Mouse (Mus musculus) cerebellum, adult 18-20 months (tissue): ENCODE data around the gene Tas2r124.

ENCODE experiments used
- DNase-seq, 2 experiments: peaks; one replicate each; pipeline ENCODE4 v3.0.0; 2021

Tas2r124 gene

DNA sequence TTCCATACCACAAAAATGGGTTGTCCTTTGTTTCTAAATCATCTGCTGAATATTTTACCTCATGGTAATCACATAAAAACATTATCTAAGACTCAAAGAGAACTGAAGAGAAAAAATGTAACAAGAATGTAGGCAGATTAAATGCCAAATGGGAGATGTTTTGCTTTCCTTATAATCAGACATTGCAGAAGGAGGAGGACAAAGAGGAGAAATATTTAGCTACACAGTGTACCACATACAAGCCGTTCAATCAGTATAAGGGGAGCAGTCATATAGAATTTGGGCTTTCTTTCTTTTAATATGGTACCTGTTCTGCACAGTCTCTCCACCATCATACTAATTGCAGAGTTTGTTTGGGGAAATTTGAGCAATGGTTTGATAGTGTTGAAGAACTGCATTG lies at the start of gene Tas2r124:
Tas2r124 (plus strand) TSS at position 301 of the 400 bp plus-strand sequence.
- no peak for DNase-seq

DNA sequence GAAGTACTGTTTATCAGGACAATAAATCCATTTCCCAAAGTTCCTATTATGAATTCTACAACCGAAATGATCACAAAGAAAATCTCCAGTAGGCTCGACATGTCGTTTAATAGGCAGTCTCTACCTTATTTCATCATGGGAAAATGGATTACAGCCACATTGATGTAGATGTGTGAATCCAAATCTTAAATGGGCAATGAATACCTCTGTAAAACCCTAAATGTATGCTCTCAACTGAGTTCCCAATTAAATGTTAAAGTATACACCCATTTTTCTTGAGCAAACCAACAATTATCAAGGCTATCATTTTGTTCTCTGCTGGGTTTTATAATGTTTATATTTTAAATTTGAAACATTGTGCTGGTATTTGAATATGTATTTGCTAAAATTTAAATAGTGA lies 42.7 kb upstream of the Tas2r124 start, which contains the start of gene Tas2r122:
Tas2r122 (minus strand) TSS at position 101 of the 400 bp plus-strand sequence.
- DNase-seq, result no peak

DNA sequence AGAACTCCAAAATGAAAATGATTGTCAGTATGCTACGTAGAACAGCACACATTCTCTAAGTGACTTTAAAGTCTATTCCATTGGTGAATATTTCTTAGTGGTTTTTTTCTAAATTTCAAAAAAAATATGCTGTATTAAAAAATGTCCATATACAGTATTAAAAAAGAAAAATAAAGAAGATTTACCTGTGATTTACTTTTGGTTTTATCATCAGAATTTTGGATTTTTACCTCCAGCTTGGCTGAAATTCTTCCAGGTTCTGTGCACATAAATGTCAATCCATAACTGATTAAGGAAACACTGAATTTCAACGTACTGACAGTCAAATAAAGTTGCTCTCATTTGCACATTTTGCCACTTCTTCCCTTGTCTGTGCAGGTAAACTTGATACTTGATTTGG lies 16.6 kb upstream of the Tas2r124 start, which contains the start of gene Tas2r115:
Tas2r115 (minus strand) TSS at position 101 of the 400 bp plus-strand sequence.
- no peak for DNase-seq

DNA sequence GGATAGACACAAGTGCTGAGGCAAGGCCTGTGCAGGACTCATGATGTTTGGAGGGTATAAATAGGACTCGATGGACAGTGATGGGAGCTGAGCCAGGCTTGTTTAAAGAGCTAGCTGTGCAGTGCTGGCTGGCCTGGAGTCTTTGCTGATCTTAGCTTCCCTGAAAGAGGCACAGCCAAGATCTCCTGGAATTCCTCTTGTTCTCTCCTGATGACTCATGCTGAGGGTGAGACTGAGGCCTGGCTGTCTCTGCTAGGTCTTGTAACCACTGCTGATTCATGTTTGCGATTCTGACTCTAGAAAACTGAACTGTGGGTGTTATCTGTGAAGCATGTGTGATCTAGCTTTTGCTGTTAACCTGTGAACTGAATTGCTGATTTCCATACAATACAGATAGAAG lies 4.3 kb upstream of the Tas2r124 start:
- no peak for DNase-seq

DNA sequence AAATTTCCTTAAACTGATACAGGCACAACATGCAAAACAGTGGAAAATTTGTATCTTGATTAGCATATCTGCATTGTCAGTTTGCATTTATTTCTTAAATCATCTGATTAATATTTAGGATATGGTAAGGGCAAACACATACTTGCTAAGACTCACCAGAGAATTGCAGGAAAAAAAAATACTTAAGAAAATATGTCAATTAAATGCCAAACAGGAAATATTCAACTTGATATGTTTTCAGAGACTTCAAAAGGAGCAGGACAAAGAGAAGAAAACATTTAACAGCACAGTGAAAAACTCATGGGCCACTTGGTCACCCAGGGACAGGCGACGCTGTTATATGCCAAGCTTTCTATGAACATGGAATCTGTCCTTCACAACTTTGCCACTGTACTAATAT lies 7.3 kb downstream of the Tas2r124 start, which contains the start of gene Tas2r102:
Tas2r102 (plus strand) TSS at position 301 of the 400 bp plus-strand sequence.
- DNase-seq, result no peak

DNA sequence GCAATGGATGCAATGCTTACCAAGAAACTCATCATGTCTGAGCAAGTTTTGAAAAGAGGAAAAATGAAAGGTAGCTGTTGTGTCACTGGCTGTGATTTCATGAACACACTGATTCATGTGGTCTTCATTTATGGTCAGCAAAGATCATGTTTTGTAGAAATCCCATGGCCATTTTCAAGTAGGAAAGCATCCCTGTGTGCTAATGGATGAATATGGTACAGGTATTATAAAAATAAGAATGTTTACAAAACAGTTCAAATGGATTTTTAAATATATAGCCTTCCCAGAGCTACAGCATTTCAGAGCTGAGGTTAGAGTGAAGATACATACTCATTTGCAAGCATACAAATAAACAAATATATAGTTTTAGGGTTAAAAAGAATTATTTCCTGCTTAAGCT lies 23.5 kb downstream of the Tas2r124 start, which contains the start of gene Tas2r136:
Tas2r136 (minus strand) TSS at position 101 of the 400 bp plus-strand sequence.
- no peak for DNase-seq

DNA sequence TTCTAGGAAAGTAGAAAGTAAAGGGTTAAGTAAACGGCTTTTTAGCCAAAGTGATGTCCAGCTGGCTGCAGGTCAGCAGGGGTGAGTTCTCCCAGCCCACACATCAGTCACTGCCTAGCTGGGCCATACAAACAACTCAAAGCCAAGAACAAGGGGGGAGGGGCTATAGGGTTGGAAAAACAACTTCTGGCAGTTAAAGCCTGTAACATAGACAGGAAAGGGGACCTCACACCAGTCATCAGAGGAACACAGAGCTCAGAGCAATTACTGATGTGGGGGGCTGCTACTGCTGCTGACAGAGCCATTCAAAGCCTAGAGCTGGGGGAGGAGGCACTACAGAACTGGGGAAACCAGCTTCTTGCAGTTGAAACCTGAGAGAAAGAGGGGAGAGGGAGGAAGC lies 40.9 kb downstream of the Tas2r124 start:
- no peak for DNase-seq

DNA sequence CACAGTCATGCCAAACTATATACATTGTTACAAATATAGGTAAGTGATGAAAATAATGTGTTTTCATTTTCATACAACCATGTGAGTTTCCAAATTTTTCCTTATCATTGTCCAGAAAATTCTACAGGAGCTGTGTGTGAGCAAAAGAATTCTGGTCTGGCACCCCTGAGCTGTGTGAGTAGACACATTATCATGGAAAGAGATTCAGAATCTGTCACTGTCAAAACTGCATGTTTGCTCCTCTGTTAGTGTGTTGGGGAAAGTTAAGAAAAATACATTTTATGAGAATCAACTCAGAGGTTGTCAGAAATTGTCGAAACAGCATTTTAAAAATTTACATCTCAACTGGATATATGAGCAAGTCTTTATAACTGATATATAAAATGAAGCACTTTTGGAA lies 48.0 kb downstream of the Tas2r124 start, which contains the start of gene Tas2r117:
Tas2r117 (plus strand) TSS at position 301 of the 400 bp plus-strand sequence.
- DNase-seq, result no peak
